Mouse (Mus musculus): Measurements from ENCODE around the gene Zc2hc1b. TPM values are rescaled to one million over a fixed set of nuclear protein-coding genes. Genes with fewer than 3 reads are reported as not detected.

Zc2hc1b gene
- total RNA-seq, 2 experiments from 2014 or later: not detected

DNA sequence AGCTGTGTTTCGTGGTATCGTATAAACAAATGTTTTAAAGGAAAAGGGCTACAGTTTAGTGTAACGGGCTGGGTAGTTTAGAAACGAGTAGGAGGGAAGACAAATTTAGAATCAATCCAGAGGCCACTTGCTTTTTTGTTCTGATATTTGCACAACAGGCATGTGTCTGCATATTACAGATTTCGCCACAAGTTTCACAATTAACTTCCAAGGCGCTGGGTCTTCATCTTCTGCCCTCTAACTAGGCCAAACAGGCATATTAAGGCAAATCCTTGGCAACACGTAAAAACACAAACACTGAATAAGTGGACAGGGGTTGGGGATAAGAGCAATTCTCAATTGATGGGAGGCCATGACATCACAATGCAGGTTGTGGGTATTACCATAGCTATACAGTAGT lies 2.0 kb downstream of the Zc2hc1b start:
- no peak for DNase-seq (ENCODE audit: low spot score in 2 of 2)

DNA sequence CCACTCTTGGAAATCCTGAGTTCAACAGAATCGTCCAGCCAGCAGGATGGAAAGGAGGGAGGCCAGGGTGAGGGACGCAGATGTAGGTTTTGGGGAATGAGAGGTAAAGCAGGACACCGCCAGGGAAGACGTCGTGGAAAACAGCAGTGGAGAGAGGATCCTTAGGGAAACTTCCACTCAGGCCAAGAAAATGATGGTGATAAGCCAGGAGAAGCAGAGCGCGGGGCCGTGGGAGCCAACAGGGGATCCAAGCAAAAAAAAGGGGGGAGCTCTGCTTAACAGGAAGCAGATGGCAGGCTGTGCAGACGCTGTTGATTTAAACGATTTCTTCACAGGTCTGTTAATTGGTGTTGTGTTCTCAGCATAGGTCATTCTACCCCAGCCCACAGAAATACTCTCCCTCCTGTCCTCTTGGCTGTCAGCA lies 5.0 kb downstream of the Zc2hc1b start:
- DNase-seq (ENCODE audit: low spot score in 2 of 2): no peak

DNA sequence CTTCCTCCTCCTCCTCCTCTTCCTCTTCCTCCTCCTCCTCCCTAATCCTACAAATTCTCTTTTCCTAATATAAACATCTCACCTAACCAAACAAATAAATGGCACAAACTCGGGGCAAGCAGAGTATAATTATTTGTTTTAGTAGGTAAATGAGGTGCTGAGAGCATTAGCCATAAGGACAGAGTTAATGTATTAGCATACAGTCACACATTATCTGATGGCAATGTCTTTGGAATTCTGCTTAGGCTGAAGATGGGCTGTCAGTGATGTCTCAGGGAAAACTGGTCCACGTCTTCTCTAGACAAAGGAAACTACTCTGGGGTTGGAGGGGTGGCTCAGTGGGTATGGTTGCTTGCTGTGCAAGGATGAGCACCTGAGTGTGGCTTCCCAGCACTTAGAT lies 6.4 kb downstream of the Zc2hc1b start:
- no peak for DNase-seq (ENCODE audit: low spot score in 2 of 2)

DNA sequence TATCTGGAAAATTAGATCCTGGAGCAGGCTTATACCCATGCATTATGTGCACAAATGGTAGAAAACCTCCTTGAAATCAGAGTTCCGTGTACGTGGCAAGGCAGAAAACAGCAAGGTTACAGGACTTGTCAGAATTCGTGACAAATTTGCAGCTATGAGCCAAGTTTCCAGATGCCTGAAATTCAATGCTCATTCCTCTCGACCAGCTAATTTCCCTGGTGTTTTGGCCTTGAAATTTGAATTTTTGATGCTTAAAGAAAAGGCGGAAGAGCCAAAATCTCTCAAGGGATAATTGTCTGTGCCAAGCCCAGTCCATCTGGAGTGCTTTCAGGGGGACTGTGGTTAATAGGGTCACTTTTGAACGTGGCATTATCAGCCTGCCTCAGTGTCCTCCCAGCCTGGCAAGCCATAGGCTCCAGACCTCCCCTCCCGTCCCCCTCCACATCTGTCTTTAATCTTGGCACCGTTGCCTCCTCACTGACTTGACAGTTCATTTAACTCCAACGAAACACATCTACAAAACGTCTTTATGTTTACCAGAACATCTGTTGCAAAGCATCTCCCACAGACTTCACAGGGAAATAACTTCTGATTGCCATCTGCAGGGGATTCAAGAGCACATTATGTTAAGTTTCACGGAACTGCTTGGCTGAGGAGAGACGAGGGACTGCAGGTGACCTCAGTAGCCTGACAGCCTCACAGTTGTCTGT lies 6.9 kb downstream of the Zc2hc1b start:
- DNase-seq (ENCODE audit: low spot score in 2 of 2): no peak

DNA sequence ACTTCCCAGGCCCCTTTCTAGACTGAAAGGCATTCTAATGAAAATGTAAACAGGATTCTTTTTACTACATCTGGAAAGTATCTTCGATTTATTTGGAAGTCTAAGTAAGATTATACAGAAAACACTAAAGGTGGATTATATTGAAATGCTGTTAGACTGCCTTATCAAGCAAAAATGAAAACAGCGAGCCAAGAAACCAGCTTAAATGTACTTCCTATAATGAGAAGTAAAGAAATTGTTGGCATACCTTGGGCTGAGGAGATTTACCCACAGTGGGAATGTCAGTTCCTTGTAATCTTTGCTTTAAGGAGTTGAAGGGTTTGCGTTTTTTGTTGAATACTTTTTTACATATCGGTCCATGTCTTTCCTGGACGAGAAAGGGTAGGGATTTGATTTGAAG lies 9.4 kb downstream of the Zc2hc1b start:
- no peak for DNase-seq (ENCODE audit: low spot score in 2 of 2)

DNA sequence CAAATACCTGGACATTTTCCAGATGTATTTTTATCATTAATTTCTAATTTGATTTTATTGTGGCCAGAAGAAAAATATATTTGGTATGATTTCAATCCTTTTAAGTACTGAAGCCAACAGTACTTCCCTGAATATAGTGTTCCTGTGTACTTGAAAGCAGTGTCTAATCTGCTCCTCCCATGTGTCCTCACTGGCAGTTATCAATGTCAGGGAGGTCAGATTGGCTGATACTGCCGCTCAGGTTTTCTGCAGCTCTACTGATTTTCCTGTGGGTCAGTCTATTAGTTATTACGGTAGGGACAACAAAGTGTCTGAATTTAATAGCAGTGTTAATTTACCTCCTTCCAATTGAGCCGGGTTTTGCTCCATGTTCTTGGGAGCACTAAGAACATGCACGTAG lies 15.8 kb downstream of the Zc2hc1b start:
- no peak for DNase-seq (ENCODE audit: low spot score in 2 of 2)

DNA sequence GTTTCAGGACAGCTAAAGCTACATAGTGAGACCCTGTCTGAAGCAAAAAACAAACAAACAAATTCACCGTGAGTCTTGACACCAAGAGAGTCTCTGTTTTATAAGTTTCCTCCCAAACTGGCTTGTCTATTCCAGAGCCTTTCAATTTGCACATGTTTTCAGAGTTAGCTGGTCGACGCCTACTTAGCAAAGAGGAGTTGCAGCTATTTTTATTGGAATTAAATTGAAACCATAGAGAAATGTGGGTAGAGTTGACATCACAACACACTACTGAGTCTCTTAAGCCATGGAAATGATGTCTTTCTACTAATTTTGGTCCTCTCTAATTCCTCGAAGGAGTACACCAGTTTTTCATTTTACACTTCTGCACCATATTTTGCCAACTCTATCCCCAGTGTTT lies 16.9 kb downstream of the Zc2hc1b start:
- no peak for DNase-seq (ENCODE audit: low spot score in 2 of 2)

DNA sequence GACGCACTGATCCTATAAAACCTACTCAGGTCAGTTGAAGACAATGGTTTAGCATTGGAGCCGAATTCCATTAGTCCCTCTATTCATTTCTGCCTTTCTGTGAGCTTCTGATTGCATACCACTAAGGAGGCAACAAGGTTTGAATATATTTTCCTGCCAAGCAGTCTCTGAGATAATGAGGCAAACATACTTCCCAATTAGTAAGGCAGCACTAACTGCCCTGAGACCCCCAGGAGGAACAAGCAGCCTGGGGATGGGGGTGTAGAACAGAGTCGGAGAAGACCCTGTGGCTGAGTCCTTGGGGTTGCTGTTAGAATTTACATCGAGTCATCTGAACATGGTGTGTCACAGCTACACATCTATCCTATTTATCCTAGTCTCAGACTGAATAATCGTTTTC lies 22.4 kb downstream of the Zc2hc1b start:
- DNase-seq (ENCODE audit: low spot score in 2 of 2): no peak

DNA sequence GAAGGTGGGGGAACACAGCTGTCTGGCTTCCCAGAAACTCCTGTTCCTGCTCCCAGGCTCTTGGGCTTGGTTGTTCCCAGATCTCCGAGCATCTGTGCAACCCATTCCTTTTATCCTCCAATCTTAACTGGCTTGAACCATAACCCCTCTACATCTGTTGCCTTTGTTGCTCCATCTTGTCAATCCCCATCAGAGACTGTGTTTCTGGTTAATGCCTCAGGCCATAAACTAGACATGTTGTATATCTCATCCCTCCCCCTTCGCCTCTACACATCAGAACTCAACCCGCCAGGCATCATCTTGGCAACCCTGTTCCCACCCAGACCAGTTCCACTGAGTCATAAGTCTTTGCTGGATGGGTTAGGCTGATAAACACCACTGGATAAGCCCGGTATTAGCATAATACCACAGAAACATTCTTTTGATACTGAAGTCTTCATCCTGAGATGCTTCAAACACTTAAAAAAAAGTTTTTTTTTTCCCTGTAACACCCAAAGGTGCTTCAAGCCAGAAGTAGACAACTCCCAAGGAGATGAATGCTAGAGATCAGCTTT lies 24.9 kb downstream of the Zc2hc1b start:
- DNase-seq (ENCODE audit: low spot score in 2 of 2): no peak

DNA sequence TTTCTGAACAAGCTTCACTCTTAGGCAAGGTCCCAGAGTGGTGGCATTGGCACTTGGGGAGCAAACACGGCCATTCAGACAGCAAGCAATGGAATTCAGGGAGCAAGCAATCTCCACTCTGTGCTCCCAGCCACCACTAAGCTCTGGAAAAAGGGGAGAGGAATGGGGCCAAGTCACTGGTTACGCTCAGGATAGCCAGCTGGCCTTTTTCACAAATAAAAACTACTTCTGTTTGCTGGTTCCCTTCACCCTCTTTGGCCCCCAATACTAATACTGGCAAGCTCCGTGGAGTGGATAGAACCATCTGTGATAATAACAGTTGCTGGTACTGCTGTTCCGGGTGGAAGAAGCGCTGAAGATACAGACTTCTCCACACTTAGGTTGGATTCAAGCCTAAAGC lies 26.5 kb downstream of the Zc2hc1b start:
- no peak for DNase-seq (ENCODE audit: low spot score in 2 of 2)

DNA sequence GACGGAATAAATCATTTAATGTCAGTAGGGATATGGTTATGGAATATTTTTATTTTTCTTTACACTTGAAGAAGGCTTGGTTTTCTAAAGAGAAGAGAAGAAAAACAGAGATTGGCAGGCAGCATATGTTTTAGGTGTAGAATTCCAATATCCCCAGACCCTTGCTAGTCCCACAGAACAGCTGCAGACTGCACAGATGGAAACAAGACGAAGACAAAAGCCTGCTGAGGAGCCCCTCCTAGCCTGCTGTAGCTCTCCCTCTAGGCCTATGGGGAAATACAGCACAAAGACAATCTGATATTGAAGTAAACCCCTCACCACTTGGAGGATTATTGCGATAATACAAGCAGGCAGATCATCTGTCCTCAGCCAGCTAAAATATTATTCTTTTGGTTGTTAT lies 27.4 kb downstream of the Zc2hc1b start:
- DNase-seq (ENCODE audit: low spot score in 2 of 2): no peak

DNA sequence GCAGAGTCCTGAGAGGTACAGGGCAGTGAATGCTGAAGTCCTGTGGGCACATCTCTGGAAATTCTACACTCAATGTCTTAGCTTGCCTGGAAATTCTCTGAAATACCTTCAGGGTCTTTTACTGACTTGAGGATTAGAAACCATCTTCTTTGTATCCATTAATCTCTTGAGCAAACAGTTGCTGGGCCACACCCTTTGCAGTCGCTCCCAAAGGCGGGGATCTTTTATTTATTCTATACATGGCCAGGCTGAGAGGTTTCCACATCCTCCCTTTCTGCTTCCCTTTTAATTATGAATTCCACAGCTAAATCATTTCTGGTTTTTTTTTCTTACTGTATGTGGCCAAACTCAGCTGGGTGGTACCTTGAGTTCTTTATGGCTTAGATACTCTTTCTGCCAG lies 37.4 kb downstream of the Zc2hc1b start:
- no peak for DNase-seq (ENCODE audit: low spot score in 2 of 2)

DNA sequence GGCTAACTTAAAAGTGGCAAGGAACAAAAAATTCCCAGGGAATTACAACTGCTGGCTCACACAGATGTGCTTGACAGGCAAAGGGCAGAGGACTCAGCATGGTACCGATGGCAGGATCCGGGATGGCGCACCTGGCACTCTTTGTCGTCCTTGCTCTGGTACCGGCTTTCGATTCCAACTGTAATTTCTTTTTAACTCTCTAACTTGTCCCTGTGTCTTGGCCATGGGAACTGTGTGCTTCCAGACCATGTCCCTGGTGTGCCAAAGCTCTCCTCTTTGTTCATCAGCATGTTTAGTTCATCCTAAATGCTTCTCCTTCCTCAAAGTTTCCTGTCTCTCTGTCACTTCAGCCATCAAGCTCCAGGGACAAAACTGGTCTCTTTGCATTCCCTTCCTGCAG lies 39.9 kb downstream of the Zc2hc1b start:
- DNase-seq (ENCODE audit: low spot score in 2 of 2): no peak

DNA sequence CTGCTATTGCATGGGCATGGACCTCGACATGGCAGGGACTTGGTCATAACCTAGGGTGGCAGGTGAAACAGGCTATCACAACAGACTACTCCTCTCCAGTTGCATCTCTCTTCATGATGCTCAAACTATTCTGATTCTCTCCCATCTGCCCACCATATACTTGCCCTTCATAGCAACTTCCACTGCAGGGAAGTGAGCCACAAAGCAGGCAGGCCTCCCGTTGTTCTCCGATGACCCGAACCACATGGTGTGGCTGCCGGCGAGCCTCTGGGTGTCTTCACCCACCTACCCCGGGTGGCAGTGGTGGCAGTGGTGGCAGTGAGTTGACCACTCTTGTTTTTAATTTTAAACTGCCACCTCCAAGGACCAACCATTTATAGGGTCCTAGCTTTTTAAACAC lies 42.1 kb downstream of the Zc2hc1b start:
- DNase-seq (ENCODE audit: low spot score in 2 of 2): no peak

DNA sequence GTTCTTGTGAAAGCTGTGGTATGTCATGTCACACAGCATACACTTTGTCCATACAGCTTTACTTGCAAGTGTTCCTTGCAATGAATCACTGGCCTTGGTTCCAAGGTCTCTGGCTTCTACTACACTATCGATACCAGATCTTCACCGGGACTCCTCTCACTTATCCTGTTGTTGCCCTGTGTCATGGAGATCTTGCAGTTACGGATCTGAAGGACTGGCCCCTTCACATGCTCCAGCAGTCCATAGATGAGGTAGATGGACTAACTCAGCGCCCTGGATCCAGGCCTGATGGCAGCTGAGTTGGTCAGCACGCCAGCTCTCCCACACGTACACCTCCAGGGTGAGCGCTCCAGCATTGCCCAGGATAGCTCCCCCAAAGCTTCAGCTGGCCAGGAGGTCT lies 42.5 kb downstream of the Zc2hc1b start:
- no peak for DNase-seq (ENCODE audit: low spot score in 2 of 2)

DNA sequence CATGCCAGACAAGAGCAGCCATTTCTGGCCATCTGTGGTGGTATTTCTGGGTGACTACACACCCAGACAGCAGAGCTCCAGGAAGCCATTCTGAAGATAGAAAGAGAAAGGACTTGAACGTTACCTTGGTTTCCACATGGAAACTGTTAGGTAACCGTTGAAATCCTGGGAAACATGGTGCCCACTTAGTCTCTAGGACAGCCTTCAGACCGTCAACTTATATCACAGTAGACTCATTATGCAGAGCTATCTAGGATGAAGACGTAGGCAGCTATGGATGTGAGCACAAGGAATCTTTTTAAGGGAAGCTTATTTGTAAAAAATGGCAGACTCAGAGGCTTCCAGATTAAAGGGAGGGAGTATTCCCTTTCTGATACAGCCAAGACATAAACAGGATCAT lies 44.0 kb downstream of the Zc2hc1b start:
- no peak for DNase-seq (ENCODE audit: low spot score in 2 of 2)

DNA sequence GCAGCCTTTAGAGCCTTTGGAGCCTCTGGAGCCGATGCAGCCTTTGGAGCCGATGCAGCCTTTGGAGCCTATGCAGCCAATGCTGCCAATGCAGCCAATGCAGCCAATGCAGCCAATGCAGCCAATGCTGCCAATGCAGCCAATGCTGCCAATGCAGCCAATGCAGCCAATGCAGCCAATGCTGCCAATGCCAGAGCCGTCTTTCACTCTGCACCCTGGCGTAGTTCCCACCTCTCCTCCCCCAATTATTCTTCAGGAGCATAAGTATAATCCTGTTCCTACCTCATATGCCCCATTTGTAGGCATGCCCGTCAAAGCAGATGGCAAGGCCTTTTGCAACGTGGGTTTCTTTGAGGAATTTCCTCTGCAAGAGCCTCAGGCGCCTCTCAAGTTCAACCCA lies 49.9 kb downstream of the Zc2hc1b start:
- no peak for DNase-seq (ENCODE audit: low spot score in 2 of 2)

DNA sequence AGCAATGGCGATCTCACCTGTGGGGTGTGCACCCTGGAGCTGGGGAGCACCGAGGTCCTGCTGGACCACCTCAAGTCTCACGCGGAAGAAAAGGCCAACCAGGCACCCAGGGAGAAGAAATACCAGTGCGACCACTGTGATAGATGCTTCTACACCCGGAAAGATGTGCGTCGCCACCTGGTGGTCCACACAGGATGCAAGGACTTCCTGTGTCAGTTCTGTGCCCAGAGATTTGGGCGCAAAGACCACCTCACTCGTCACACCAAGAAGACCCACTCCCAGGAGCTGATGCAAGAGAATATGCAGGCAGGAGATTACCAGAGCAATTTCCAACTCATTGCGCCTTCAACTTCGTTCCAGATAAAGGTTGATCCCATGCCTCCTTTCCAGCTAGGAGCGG lies 50.5 kb downstream of the Zc2hc1b start:
- no peak for DNase-seq (ENCODE audit: low spot score in 2 of 2)

DNA sequence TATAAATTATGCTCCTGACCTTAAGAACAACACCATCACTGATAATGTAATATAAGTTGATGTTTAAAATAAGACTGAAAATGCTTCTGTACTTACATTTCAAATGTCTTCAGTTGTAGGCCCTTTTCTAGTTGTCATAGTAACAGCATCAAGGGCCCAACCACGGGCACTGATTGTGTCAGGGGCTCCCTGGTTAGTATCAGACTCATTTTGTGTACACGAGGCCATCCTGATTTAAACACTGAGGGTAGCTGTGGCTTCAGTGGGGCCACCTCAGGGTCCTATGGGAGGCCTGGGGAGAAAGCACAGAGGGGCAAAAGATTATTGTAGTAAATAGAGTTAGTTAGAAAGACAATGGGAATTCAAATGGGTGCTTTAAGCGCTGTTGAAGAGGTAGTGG lies 52.0 kb downstream of the Zc2hc1b start:
- no peak for DNase-seq (ENCODE audit: low spot score in 2 of 2)

DNA sequence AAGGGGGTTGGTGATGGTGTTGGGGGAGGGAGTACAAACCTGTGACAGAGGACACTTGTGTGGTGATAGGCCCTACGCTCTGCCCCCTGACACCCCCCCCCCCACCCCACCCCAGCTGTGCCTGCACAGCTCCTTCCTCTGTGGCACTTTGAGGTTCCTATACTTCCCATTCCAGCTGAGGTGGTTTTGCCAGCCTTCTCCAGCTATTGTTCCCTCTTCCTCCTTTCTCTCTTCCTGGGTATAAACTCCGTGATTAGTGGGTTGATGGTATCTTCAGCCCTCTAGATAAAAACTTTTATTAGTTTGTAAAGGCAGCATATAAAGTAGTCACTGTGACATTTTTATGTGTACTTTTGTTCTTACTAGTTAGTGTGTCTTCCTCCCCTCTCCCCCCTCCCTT lies 58.5 kb downstream of the Zc2hc1b start:
- DNase-seq (ENCODE audit: low spot score in 2 of 2): no peak

DNA sequence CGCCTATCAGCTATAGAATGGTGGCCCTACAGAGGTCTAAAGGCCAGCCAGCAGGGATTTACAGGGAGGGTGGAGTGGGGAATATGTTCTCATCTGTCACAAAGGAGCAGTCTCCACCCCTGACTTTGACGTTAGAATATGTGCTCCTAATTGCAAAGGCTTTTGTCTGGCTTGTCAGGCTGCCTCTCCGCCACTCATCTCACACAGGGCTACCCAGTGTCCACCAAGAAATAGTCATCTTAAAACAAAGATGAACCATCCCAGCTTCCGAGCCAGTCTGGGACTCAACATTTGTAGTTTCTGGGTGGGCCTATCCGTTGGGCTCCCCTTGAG lies 59.1 kb downstream of the Zc2hc1b start:
- no peak for DNase-seq (ENCODE audit: low spot score in 2 of 2)

DNA sequence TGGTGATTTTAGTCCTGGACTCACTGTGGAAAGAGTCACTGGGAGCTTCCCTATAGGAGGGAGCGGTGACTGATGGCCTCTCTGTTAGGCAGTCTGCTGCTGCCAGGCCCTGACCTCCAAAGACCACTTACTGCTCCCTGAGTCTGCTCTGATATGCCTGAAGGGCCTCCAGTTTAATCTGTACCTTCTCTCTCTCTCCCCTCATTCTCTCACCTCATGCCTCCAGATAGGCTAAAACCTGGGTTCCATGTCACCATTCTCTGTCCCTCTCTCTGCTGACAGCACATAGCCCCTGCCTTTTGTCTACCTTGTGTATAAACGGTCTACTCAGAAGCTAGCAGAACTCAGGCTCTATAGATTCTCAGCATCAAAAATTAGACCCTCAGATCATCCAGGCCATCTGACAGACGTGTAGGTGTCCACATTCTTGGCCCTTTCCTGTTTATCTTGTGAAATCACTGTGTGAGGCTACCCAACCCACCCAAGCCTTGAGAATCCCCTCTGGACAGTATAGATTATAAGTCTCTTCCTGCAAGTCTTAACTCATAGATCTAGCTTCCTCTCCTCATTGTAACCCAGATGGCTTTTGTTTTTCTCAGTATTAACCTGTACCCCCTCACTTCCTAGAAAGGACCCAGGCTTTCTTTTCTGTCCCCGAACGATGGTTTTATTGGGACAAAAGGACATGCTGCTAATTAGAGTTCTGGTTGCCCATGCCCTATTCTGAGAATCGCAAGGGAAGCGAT lies 59.6 kb downstream of the Zc2hc1b start:
- no peak for DNase-seq (ENCODE audit: low spot score in 2 of 2)
